Mouse (Mus musculus): ENCODE data around the gene Pcdh17. TPM values are rescaled to one million over a fixed set of nuclear protein-coding genes. Genes with fewer than 3 reads are reported as not detected.

Gene Pcdh17
- polyA plus RNA-seq, 1 experiment = 0.26 TPM

DNA sequence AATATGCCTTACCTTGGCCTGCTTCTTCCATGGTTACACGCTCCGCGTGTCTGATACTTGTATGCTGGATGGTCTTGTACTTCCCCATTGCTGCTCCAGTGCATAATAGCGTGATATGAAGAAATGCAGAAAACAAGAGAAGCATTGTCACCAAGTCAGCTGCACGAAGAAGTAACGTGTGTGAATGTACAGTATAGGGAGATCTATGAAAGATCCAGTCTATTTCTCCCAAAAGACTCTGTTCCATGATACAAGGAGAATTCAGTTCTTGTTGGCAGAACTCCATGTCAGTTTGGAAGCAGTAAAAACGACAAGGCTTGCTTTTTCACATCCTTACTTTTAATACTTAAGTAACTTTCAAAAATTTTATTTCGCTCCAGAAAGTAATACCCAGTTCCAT, 33.0 kb downstream of the Pcdh17 start:
- DNase-seq (ENCODE audit: low read depth, low spot score) = no peak
- WGBS = 83% methylated on average over 8 of the region's 8 CpGs

DNA sequence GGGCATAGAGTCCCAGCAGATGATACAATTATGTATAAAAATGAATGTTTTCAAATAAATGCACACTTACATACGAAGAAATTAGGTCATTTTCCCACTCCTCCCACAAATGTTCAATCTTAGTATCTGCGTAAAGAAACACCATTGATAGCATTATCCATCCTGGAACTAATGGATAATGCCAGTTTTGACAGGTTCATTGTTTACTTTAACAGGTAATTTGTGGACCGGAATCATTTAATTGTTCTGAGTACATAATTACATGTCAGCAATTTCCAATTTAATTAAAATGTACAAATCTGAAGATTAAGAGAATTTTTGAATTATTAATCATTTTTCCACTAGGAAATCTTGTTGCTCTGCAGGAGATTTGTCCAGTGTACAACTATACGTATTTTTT, 33.5 kb downstream of the Pcdh17 start:
- DNase-seq (ENCODE audit: low read depth, low spot score) = no peak
- 83% methylated on average over 4 of the region's 4 CpGs for WGBS

DNA sequence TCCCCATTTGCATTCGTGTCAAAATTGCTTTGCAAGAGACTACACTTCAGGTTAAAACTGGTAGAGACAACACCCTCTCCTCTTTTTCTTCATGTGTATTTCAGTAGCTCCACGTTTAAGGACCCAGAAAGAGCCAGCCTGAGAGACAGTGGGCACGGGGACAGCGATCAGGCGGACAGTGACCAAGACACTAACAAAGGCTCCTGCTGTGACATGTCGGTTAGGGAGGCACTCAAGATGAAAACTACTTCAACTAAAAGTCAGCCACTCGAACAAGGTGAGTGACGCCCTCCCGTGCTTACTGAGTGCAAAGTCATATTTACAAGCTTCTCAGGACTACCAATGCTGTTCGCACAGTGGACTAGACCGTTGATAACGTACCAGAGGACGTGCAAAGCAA, 34.0 kb downstream of the Pcdh17 start:
- WGBS = 74% methylated on average over 13 of the region's 13 CpGs
- DNase-seq (ENCODE audit: low read depth, low spot score) = no peak

DNA sequence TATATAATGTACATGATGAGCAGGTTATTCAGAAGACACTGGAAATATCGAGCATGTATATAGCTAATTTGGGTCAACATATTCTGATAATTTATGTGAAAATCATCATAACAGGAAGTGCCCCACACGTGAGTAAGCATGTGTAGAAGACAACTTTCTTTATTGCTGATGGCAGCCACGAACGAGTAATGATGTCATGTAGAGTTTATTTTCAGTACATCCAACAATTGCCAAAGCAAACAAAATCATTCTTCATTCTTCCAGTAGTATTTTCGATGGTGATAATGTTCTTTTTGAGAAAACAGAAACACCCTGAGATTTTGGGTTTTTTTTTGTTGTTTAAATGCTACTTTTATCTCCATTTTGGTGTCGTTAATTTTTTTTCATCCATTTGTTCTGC, 37.2 kb downstream of the Pcdh17 start:
- DNase-seq (ENCODE audit: low read depth, low spot score) = no peak
- 48% methylated on average over 6 of the region's 6 CpGs for WGBS

DNA sequence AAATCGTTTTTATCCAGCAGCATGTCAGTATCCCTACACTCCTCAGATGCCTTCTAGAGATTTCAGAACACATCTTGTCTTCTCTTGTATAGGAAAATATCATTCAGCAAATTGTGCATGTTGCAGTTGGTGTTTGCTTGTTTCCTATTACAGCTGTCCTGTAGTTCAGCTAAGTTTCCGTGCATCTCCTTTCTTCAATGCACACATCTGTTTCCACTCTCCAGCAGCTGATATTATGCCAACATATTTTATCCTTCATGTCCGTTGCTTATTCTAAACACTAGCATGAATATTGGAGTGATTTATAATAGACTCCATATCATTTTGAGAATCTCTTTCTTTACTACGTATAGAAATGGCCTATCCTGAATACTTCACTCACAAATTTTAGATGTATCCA, 41.0 kb downstream of the Pcdh17 start:
- WGBS = 69% methylated on average over 4 of the region's 4 CpGs
- DNase-seq (ENCODE audit: low read depth, low spot score) = no peak

DNA sequence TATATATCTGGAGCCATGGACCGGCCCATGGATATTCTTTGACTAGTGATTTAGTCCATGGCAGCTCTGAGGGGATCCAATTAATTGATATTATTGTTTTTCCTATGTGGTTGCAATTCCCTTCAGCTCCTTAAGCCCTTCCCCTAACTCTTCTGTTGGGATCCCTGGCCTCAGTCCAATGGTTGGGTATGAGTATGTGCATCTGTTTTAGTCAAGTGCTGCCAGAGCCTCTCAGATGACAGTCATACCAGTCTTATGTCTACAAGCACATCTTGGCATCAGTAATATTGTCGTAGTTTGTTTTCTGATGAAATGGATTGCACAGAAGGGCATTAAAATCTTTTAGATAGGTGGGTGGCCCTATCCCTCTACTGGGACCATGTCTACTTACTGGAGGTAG, 67.6 kb downstream of the Pcdh17 start:
- WGBS = 96% methylated on average over 2 of the region's 2 CpGs
- no peak for DNase-seq (ENCODE audit: low read depth, low spot score)

DNA sequence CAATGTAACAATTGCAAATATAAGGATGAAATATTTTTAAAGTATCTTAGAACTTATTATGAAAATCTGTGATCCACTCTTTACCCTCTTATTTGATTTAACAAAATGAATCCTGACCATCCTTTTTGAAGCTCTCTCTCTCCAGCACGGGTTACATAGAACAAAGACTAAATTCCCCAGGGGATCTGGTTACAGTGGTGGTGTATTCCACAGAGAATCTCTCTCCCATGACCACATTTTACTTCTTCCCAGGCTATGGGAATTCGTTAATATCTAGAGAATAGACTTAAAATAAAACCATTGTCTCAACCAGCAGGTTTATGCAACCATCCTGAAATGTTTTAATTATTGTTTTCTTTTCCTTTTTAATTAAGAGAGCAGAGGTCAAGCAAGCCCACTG, 89.0 kb downstream of the Pcdh17 start:
- 50% methylated on average over 2 of the region's 2 CpGs for WGBS
- no peak for DNase-seq (ENCODE audit: low read depth, low spot score)

DNA sequence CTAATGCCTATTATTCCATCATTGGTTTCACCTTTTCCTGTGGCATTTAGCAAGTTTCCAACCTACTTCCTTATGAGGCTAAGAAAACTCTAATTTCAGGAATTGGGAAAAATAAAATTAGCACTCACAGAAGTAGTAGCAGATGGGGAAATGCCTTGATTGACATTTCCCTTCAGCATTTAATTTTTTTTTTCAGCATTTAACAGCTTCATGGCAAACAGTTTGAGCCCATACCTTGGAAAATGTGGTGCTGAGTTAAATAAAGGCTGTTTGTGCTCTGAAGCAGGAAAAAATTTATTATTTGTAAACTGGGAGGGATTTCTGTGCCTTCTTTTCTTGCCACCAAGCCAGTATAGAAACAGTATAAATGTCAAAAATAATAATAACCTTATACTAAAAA, 91.9 kb downstream of the Pcdh17 start:
- no peak for DNase-seq (ENCODE audit: low read depth, low spot score)

DNA sequence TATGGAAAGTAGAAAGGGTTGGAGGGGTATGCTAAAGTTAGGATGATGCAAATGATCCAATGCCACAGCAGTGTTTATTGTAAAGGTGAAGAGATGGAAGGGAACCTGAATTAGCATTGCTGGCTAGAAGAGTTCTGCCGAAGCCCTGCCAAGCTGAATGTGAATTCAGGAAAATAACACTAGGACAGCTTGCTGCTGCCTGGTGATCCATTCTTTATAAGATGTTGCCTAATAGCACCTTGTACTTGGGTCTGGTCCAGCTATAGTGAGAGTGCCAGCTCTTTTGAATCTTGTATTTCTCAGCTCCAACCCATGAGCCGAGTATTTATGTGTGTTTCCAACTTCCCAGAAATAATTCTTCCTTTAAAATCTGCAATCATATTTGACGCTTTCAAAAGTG, 98.5 kb downstream of the Pcdh17 start:
- no peak for DNase-seq (ENCODE audit: low read depth, low spot score)
- WGBS = 80% methylated on average over 3 of the region's 3 CpGs

DNA sequence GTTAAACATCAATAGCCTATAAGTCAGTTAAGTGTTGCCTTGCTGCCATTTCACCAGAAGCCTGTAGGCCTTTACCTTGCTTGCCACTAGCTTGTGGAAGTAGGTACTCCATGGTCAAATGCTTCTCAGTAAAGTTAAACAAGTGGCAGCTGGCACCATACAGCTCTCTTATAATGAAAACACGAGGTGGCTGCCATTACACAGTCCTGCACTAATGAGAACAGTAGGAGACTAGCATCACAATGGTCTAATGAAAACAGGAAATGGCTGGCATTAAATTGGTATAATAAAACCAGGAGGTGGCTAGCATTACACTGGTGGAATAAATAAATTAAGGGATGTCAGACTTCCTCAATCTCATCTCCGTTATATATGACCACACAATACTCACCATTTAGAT, 102.6 kb downstream of the Pcdh17 start:
- 42% methylated on average over 2 of the region's 2 CpGs for WGBS
- no peak for DNase-seq (ENCODE audit: low read depth, low spot score)

DNA sequence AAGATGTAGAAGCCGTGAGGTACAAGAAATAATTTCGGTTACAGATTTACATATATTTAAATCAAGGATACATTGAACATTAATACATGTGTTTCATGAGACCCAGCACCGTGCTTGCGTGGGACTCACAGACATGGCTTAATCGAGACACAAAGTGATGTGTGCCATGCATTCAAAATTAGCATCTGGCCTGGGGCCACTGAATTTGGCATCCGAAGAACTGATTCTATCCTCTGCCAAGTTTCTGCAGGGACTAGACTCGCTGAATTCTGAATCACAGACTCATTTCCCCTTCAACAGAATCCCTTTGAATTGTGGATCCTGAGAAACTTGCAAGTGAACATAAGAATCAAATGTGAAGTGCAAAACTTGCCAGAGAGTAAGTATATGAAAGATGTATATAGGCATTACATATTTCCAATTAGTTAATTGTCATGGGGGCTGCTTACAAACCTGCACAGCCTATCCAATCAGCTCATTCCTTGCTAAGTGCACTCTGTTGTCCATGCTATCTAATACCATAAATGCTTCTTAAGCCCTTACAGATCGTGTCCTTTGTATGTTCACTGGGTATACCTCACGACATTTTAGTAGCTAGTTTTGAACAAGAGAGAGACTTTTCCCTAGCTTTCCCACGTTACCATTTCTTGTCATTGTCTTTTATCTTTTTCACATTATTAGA, 104.3 kb downstream of the Pcdh17 start:
- 80% methylated on average over 10 of the region's 10 CpGs for WGBS
- no peak for DNase-seq (ENCODE audit: low read depth, low spot score)

DNA sequence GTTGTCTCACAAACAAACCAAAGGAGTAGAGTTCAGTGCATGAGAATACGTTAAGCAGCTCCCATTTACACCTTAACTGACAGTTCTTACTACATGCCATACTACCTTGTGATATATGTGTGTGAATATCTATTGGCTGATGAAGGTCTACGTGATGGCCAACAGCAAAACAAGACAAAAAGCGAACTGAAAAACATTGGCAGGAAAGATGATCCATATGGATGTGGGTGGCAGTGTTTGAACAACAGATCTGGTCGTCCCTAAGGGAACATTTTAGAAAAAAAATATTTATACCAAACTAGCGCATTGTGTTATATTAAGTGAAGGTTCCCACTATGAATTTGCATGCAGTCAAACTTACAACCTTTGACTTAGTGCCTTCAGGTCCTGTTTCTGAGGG, 108.2 kb downstream of the Pcdh17 start:
- WGBS = 84% methylated on average over 5 of the region's 5 CpGs
- DNase-seq (ENCODE audit: low read depth, low spot score) = no peak

DNA sequence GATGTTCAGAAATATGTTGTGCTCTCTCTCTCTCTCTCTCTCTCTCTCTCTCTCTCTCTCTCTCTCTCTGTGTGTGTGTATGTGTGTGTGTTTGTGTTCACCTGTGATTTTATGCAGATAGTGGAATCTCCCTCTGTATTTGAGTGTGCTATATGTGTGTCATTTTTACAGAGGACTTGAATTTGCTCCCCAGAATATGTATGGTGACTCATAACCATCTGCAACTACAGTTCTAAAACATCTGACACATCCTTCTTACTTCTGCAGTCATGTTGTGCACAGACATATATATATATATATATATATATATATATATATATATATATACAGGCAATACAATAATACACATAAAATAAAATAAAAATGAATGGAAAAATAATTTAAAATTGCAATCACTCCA, 127.7 kb downstream of the Pcdh17 start:
- no peak for DNase-seq (ENCODE audit: low read depth, low spot score)

Data from large intestine, adult 2 months (tissue).